Mouse (Mus musculus) v-Abl transformed pro-B cells (cell line): ENCODE measurements around the gene Unc93a2.
"Not testable (repeated sequence)": the region's sequence is repeated elsewhere in the genome, so short reads cannot be mapped to it uniquely, and the experiment has no call there.

ENCODE experiments used
- in situ Hi-C, 2 experiments: fragments of 400-800 bp; cut with MboI; formaldehyde crosslinking; loops; one replicate each; pipeline ENCODE4 v1.15.1; 2025; ENCODE audit not compliant: unreplicated experiment in 2 of 2

The Unc93a2 gene

DNA sequence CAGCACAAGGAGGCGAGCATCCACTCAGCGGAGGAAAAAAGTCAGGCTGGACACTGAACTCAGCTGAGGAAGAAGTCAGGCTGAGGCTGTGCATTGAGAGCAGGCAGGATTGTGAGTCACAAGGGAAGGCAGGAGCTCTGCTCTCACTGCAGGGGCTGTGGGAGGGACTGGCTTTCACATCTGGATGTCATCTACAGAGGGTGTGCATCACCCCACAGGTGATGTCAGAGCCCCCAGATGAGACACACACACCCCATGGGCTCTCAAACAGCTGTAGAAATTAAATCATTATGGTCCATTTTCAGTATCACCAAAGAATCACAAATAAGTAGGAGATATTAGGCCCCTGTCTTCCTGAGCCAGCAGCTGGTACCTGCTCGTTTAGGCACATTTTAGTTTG is at the start of gene Unc93a2:
Gene Unc93a2, minus strand, starts transcription at position 101 of the 400 bp plus-strand sequence.
- in situ Hi-C loops = not testable (repeated sequence)

DNA sequence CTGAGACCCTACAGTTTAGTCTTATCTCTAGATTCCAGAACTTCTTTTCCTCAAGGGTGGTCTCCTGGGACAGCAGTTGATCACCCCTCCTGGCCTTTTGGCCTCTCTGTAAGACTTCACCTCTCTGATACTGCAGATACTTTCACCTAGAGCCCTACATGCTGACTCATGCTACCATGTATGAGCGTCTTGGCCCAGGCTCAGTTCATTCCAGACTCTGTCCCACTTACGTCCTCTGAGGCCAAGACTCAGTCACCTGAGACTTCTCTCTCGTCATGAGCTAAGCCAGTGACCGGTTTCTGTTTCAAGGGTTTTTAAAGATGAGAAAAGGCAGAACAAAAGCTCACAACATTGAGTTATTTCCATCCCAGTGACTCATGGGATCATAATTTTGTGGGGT is 48.9 kb upstream of the Unc93a2 start:
- in situ Hi-C loops = not testable (repeated sequence)

- in situ Hi-C loops = not testable (repeated sequence)
Measured at GRCm38 (mm10) chr17:7430210-7430631, 45.0 kb upstream of the Unc93a2 start.

DNA sequence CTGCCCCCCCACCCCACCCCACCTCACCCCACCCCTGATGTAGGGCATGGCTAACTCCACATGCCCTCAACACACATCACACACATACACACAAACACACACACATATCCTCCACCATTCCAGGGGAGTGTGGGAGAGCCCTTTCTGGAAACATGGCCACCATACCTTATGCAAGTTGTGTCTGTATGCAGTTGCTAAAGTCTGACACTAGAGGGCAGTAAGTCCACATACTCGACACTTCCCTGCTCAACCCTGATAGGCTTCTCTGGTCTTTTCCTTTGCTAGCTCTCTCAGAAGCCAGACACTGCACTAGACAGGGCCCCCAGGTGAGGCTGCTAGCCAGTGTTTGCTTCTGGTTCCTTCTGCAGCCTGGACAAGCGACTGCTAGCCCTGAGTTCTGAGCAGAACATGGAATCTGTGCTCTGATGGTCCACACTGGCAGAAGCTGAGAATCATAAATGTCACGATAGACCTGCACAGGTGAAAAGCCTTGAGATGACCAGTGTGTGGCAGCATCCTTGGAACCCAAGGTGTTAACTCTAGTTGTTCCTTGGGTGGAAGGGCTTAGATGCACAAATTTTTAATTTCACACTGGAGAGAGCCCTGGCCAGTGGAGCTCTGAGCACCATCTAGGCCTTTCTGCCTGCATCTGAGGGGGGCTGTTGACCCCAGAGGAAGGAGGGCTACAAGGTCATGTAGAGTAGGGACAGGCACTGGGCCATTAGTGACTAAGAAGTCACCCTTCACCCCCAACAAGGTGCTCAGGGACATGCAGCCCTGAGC is 35.1 kb upstream of the Unc93a2 start:
- in situ Hi-C loops = not testable (repeated sequence)

- in situ Hi-C loops = not testable (repeated sequence)
Measured at GRCm38 (mm10) chr17:7414601-7415310, 29.5 kb upstream of the Unc93a2 start.

DNA sequence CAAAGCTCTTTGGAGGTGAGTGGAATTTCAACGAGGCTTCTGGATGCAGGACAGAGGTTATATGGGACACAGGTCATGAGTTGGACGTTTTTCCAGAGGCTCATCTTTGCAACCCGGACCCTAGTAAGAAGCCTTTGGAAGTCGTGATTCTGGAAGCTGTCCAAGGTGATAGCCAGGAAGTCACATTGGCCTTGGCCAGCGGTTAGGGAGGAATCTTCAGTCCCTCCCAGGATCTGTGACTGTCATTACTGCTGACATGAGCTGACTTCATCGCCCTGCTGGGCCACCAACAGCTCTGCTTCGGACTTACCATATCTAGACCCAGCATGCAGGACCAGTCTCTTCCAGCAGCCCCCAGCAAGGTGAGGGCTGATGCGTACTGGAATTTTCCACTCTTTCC is 28.1 kb upstream of the Unc93a2 start:
- in situ Hi-C loops = not testable (repeated sequence)

- in situ Hi-C loops = not testable (repeated sequence)
Measured at GRCm38 (mm10) chr17:7399770-7400169, 14.5 kb upstream of the Unc93a2 start.

GRCm38 (mm10) chr17:7398198-7398847 is 13.1 kb upstream of the Unc93a2 start:
- in situ Hi-C loops = not testable (repeated sequence)

DNA sequence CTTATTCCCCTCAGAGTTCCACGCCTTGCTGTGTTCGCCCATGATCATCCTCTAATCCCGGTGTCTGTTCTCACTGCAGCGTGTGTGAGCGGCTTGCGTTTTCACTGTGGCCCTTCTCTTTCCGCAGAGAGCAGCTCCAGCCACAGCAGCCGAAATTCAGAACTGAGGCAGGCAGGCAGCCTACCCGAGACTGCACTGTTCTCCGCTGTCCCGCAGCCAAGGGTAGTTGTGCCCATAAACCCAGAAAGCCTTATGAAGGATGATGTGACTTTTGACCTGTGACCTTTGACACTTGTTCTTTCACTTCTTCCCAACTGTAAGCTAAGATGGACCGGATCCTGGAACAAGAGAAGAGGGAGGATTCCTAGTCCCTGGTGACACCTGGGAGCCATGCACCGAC is 11.8 kb upstream of the Unc93a2 start:
- in situ Hi-C loops = not testable (repeated sequence)

GRCm38 (mm10) chr17:7396288-7396687 is 11.0 kb upstream of the Unc93a2 start:
- in situ Hi-C loops = not testable (repeated sequence)

DNA sequence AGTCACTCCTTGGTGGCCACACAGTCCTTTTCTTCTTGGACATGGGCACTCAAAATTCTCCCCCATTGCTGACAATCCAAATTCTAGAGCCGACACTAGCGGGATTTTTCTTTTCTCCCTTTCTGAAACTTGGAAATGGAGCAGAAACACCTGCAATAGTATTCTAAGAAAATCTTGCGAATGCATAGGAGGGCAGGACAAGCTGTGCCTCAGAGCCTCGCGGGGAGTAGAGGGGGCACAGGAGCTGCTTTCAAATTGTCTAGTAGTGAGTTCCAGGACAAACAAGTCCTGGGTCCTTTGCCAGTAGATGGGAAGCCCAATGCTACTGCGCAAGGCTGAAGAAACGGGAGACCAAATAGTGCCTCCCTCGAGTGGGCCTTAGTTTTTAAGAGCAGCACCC is 10.4 kb upstream of the Unc93a2 start:
- in situ Hi-C loops = not testable (repeated sequence)

DNA sequence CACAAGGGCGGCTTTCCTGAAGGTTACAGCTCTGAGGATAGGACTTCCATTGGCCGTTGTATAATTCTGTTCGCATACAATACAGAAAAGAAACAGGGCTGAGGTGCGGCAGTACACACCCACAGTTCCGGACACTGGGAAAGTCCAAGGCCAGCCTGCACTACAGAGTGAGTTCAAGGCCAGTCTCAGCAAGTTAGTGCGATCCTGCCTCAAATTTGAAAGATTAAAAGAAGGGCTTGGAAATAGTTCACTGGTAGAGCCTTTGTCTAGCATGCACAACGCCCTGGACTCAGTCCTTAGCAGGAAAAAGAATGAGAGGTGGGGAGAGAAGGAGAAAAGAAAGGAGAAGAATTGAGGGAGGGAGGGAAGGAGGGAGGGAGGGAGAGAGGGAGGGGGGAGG is 9.9 kb upstream of the Unc93a2 start:
- in situ Hi-C loops = not testable (repeated sequence)

GRCm38 (mm10) chr17:7389898-7390297 is 4.6 kb upstream of the Unc93a2 start:
- in situ Hi-C loops = not testable (repeated sequence)

- in situ Hi-C loops = not testable (repeated sequence)
Measured at GRCm38 (mm10) chr17:7388958-7389356, 3.7 kb upstream of the Unc93a2 start.

DNA sequence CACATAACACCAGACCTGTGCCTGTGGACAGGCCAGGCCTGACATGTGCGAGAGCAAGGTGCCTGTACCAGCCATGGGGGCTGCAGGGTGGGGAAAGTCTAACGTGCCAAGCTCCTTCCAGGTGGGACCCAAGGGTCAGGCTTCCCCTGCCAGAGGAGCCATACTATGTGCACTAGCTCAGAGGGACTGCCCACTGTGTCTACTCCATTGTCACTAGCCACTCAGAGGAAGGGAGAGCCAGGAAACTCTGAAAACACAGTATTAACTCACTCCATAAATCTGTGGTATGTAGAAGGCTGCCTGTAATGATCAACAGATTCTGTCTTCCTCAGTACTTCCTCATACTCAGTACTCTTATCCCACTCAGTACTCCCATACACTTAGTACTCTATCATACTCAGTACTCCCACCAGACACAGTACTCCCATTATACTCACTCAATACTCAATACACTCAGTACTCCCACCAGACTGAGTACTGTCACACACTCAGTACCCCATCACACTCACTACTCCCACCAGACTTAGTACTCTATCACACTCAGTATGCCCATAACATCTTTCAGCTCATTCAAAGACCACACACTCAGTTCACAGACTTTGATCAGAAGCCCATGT is 3.2 kb upstream of the Unc93a2 start:
- in situ Hi-C loops = not testable (repeated sequence)

- in situ Hi-C loops = not testable (repeated sequence)
Measured at GRCm38 (mm10) chr17:7386016-7386415, 752 bp upstream of the Unc93a2 start.

- in situ Hi-C loops = not testable (repeated sequence)
Measured at GRCm38 (mm10) chr17:7383167-7384143, 1.8 kb downstream of the Unc93a2 start.

- in situ Hi-C loops = not testable (repeated sequence)
Measured at GRCm38 (mm10) chr17:7382711-7383110, 2.6 kb downstream of the Unc93a2 start.

- in situ Hi-C loops = not testable (repeated sequence)
Measured at GRCm38 (mm10) chr17:7377907-7378306, 7.4 kb downstream of the Unc93a2 start.
